Mouse (Mus musculus): ENCODE measurements around the gene Col6a3.

DNA sequence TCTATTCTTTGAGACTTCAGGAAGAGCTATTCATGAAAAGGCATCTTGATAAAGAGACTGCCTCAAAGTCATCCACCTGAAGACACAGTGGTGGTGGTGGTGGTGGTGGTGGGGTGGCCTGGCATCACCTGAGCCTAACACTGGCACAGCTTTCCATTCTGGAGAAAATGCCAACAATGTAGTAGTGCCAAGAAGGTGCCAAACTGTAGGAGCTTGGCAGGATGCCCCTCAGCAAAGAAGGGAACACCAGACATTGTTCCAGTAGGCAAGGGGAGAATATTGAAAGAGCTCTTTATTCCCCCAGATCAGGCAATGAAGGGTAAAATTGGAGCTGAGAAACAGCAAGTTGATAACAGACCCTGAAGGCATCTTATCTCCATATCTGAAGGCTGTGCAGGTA, 121.8 kb downstream of the Col6a3 start:
- no peak for TF ChIP-seq CTCF (IDR thresholded peaks at IDR 0.05; ENCODE audit: insufficient read depth, low read length)
- no peak for TF ChIP-seq POLR2A (IDR thresholded peaks at IDR 0.05; ENCODE audit: borderline replicate concordance, extremely low read depth, low read depth, low read length)

Measured in lung, adult 2 months (tissue).